8 mouse cellular contexts compared by ENCODE assay signal in genomic region chr17:42602829-42603784, GRCm38 (mm10). TPM values are rescaled to one million over a fixed set of nuclear protein-coding genes. Genes with fewer than 3 reads are reported as not detected.
DNase-seq lines count a peak whose midpoint lies in the region; ATAC-seq lines count a peak whose summit lies in the region.

No protein-coding gene starts in this region.

- intact Hi-C loops in gastrocnemius, postnatal 36 days (cut with DNase I), result loop anchor here (10.0 kb wide), 1 partner anchor 1628 kb away; no protein-coding TSS in a partner anchor
- intact Hi-C loops in left cerebral cortex, postnatal 25 days (cut with DNase I), result loop anchor here (5.0 to 10.0 kb wide), 4 partner anchors 288 to 1628 kb away; partner anchors contain the start of gene Ptchd4

- peak; percentile 51 for DNase-seq in liver
- peak; percentile 91 for DNase-seq in embryo, embryonic 10.5 days (ENCODE audit: low spot score)
- peak; percentile 37 to 44 for DNase-seq in gastrocnemius, postnatal 36 days
- DNase-seq in kidney, adult 11 months, result peak; percentile 31
- DNase-seq in left cerebral cortex, postnatal 25 days (ENCODE audit: low spot score in 2 of 2), result peak; percentile 89 to 94

- no peak overlapping the region for H3K27ac ChIP-seq in liver, embryonic 12.5 days
- H3K27ac ChIP-seq in midbrain, embryonic 13.5 days, result no peak overlapping the region
- H3K27ac ChIP-seq in stomach, embryonic 15.5 days, result no peak overlapping the region

- no peak overlapping the region for H3K4me2 ChIP-seq in liver, embryonic 12.5 days
- H3K4me2 ChIP-seq in midbrain, embryonic 13.5 days (replicated peaks), result no peak overlapping the region
- H3K4me2 ChIP-seq in stomach, embryonic 15.5 days, result no peak overlapping the region

- H3K27me3 ChIP-seq in liver, embryonic 12.5 days (replicated peaks), result no peaks in the 10 kb centered on the region
- H3K27me3 ChIP-seq in midbrain, embryonic 13.5 days, result no peaks in the 10 kb centered on the region
- H3K27me3 ChIP-seq in stomach, embryonic 15.5 days (replicated peaks), result no peaks in the 10 kb centered on the region

- no peak overlapping the region for H3K4me3 ChIP-seq in liver, embryonic 12.5 days
- H3K4me3 ChIP-seq in midbrain, embryonic 13.5 days (replicated peaks), result no peak overlapping the region
- no peak overlapping the region for H3K4me3 ChIP-seq in stomach, embryonic 15.5 days (replicated peaks)

- no peaks in the 10 kb centered on the region for H3K4me1 ChIP-seq in liver, embryonic 12.5 days
- H3K4me1 ChIP-seq in midbrain, embryonic 13.5 days (replicated peaks), result peaks cover under 1% of the 10 kb centered on the region; the same call in 1 of the 2 replicates
- no peaks in the 10 kb centered on the region for H3K4me1 ChIP-seq in stomach, embryonic 15.5 days

- no peaks in the 10 kb centered on the region for H3K9me3 ChIP-seq in liver, embryonic 12.5 days (replicated peaks)
- H3K9me3 ChIP-seq in midbrain, embryonic 13.5 days, result no peaks in the 10 kb centered on the region
- H3K9me3 ChIP-seq in stomach, embryonic 15.5 days, result no peaks in the 10 kb centered on the region

- WGBS in liver, embryonic 12.5 days (ENCODE audit: insufficient replicate concordance), result 23% methylated on average over 15 of the region's 15 CpGs
- 29% methylated on average over 15 of the region's 15 CpGs for WGBS in midbrain, embryonic 13.5 days
- WGBS in stomach, embryonic 15.5 days, result 24% methylated on average over 15 of the region's 15 CpGs

- no peak overlapping the region for H3K9ac ChIP-seq in liver, embryonic 12.5 days
- no peak overlapping the region for H3K9ac ChIP-seq in midbrain, embryonic 13.5 days (replicated peaks)
- H3K9ac ChIP-seq in stomach, embryonic 15.5 days, result no peak overlapping the region

- no peak for ATAC-seq in liver, embryonic 12.5 days
- ATAC-seq in midbrain, embryonic 13.5 days, result peak; percentile 93
- peak; percentile 78; the same call in 1 of the 2 replicates for ATAC-seq in stomach, embryonic 15.5 days (ENCODE audit: insufficient read depth, low FRiP score, low read depth)

- H3K36me3 ChIP-seq in liver, embryonic 12.5 days, result no peaks in the 10 kb centered on the region
- no peaks in the 10 kb centered on the region for H3K36me3 ChIP-seq in midbrain, embryonic 13.5 days
- H3K36me3 ChIP-seq in stomach, embryonic 15.5 days, result no peaks in the 10 kb centered on the region

RNA-seq across cellular contexts. Expression of gene Opn5, which starts 8.1 kb away (rescaled TPM):
- not detected in 2 replicates for polyA plus RNA-seq in liver, embryonic 12.5 days (2016; fragmentation: Nextera tagmentation; extraction: Ambion mirVana)
- total RNA-seq in gastrocnemius, postnatal 36 days (2021), result not detected
- total RNA-seq in left cerebral cortex, postnatal 25 days (2021), result not detected
- 0.13 TPM in 2 replicates for polyA plus RNA-seq in midbrain, embryonic 13.5 days (2015; fragmentation: Nextera tagmentation; extraction: Ambion mirVana)
- polyA plus RNA-seq in stomach, embryonic 15.5 days (2015; fragmentation: Nextera tagmentation; extraction: Ambion mirVana), result not detected in 2 replicates

Comparison
In these comparisons a context has a peak if more than half of its experiments do, and no peak if none do; other contexts are left out.
1. DNase-seq: peak in every context shown above with its lines; median percentile 92 in left cerebral cortex, postnatal 25 days; 91 in embryo, embryonic 10.5 days; 51 in liver; 40 in gastrocnemius, postnatal 36 days; 31 in kidney, adult 11 months.